Mouse (Mus musculus) CD4-positive, CD25-positive, alpha-beta regulatory T cell, adult 4 months (primary cell): ENCODE measurements around the gene Ddi2. TPM values are rescaled to one million over a fixed set of nuclear protein-coding genes. Genes with fewer than 3 reads are reported as not detected.

Source experiments
- ATAC-seq: one replicate; pipeline ENCODE4 v1.8.0; 2017
- polyA plus RNA-seq, 2 experiments: library from polyadenylated mRNA; unstranded; fragments of 100-300 nt; shearing (Covaris generic); gene quantifications; one replicate each; pipeline ENCODE4 v1.2.1; 2017

Ddi2 gene
- polyA plus RNA-seq, 2 experiments from 2014 or later = 19.1 to 20.7 TPM

DNA sequence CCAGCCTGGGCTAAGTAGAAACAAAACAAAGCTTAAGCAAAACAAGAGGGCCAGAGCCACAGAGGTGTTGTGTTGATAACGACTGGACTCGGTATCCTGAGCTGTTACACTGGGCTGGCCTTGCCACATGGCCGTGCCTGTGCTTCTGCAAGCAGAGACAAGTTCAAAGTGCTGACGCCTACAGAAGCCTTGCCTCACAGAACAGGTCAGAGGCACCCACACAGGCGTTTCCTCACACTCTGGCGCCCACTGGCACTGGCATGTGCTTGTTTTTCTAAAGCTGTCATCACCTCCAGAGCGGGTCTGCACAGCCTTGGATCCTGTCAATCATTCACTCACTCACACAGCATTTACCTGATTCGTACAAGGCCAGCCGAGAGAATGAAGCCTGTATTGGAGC, 18.6 kb upstream of the Ddi2 start:
- ATAC-seq = no peak

DNA sequence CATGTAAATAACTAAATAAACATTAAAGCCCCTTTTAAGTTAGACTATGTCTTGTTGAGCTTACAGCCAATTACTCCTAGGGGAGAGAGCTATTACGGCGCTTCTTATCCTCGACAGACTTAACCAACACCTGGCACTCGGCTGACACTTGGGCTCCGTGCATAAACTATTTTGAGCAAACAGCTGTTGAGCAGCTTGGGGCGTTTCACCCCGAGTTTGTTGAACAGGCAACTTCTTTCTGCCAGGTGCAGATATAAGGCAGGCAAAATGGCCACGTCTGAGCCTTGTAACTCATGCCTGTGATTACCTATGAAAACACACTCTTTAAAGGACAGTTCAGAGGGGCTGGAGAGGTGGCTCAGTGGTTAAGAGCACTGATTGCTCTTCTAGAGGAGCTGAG, 14.8 kb upstream of the Ddi2 start:
- no peak for ATAC-seq

DNA sequence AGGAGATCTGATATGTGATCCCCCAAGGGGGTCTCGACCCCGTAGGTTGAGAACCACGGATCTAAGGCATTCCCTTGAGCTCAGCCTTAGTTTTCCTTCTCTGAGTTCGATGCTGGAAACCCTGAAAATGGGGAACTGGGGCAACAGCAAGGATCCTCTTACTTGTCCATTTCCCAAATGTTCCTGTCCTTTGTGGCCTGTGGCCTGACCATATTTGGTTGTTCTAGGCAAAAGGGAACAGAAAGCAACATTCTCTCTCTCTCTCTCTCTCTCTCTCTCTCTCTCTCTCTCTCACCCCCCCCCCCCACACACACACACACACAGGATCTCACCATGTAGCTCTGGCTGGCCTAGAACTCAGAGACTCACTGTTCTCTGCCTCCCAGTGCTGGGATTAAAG, 13.6 kb upstream of the Ddi2 start:
- ATAC-seq = no peak

DNA sequence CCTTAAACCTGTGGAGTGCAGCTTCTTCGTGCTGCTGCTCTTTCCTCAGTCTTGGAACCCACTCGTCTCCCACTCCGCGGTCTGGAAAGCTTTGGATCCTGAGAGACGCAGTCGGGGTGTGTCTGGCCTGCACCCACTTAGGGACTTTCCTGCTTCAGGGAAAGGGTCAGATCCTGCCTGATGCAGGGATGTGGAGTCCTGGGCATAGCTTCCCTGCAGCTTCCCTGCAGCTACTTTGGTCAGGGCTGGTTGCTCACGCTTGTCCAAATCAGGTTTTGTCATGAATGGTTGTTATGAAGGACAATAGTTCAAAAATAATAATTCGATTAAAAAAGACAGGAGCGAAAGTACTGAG, 12.0 kb upstream of the Ddi2 start:
- ATAC-seq = no peak

DNA sequence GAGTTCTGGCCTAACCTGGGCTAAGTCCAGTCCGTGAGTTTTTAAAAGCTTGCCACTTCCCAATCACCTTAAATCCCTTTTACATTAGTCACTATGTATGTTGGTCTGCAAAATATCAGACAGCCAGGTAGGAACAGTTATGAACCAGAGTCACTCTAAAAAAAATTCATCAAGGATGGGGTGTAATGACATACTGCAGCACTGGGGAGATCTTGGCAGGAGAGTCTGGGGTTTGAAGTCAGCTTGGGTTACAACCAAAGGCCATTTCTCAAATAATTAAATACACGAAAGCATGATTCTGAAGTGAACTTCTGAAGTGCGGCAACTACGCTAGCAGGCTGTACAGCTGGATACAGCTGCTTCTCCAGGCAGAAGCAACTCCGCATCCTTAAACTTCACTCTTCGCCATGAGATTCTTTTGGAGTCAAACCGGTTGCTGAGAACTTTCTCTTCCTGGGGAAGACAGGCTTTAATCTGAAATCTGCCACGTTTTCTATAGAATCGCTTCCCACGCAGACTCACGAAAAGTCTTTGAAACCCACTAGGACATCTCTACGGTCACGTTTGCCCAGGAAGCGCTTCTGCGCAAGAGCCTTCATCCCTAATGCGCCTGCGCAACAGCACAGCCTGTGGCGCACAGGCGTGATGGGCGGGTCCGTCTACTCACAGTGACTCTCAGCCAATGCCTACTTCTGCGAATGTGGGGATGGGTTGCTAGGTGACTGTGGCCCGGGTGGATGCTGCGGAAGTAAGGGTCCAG, 11.4 kb upstream of the Ddi2 start:
- ATAC-seq = peak; percentile 100

DNA sequence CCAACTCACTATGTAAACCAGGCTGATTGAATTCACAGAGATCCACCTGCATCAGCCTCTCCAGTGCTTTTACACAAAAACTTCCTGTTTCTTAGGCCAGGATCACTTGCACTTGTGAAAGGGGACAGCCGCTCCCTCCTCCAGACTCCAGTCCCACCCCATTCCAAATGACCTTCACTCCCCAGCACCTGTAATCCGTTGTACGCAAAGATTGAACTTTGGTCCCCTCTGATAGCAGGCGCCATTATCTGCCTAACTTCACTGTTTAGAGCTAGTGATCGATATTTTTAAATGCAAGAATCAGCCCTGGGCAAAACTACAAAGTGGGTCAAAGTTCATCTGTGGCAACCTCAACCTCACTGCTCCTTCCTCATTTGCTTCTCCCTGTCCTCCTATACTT, 8.5 kb upstream of the Ddi2 start:
- no peak for ATAC-seq

DNA sequence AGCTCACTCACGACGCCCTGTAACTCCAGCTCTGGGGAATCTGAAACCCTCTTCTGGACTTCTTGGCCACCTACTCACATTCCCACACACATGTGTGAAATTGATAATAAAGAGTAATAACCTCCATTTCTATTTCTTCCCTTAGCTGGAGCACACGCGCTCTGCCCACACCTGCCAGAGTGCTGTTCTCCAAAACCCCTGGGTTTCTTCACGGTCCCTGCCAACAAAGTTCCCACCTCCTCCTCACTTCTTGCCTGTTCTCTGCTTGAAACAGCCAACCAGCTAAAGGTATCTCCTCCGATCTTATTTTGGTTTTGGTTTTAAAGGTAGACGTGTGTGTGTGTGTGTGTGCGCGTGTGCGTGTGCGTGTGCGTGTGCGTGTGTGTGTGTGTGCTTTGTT, 7.2 kb upstream of the Ddi2 start:
- ATAC-seq = no peak

DNA sequence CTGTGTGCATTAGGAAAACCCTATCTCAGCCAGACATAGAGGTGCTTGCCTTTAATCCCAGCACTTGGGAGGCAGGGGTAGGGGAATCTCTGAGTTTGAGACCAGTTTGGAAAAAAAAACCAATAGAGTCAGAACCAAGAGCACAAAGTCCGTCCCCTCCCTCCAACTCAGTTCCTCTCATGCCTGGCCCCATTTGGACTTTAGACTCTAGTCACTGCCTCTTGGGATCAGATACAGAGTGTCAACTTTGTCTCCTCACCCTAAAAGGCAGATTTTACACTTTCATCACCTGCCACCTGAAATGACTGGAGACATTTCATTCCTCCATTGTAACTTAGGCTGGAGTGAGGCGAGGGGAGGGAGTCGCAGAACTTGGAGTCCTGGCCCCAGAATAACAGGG, 6.0 kb upstream of the Ddi2 start:
- ATAC-seq = no peak

DNA sequence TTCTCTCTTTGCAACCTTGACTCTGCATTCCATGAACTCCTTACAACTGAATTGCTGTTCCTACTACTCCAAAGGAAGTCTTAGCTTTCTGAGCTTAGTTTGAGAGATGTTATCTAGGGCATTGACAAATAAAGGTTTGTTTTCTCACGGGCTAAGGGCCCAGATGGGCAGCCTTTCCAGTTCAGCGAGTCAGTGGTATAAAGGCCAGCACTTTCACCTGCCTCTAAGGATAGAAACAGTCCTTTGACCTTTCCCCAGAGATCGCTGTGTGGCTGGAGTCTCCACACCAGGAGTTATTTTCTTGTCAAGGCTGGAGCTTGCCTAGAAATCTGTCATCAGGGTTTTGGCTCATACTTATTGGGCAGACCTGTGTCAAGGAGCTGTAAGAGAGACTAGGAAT, 2.5 kb upstream of the Ddi2 start:
- no peak for ATAC-seq

DNA sequence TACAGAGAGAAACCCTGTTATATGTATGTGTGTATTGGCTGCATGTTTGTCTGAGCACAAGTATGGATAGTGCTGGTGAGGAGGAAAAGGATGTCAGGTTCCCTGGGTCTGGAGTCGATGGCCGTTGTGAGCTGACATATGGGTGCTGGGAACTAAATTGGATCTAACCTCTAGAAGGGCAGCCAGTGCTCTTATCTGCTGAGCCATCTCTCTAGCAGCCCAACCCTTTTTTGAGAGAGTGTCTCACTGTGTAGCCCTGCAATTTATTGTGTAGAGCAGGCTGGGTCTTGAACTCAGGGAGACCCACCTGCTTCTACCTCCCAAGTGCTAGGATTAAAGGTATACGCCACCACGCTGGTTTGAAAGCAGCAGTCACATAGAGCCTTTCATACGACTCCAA, 2.1 kb upstream of the Ddi2 start:
- ATAC-seq = no peak

DNA sequence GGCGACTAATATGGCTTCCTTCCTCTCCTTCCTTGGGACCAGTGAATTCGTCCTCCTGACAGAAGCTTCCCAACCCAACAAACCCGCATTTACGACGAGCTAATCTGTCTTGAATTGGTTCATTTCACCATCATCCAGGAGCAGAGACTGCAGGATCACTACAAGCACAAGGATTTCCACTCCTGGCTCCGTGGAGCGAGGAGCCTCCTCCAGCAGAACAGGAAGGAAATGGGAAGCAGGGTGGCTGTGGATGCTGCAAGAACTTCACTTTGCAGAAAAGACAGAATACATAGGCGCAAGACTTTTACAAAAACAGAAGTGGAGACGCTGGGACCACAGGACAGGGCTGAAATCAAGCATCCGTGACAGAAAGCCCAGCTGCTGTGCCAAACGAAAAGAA, 1.4 kb upstream of the Ddi2 start:
- no peak for ATAC-seq

DNA sequence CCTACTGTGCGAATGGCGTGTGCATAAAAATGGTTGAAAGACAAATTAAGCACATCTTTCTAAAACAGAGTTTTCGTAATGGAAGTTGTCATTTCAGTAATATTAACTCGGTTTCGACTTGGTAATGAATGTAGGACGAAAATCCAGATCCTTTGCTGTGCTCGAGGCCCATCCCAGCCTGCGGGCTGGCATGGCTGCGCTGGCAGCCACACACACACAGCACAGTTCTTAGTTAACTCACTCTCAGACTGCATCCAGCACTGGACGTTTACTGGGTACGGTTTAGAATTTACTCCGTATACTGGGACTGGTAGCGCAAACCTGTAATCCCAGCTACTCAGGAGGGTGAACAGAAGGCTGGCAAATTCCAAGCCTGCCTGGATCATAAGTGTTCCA, 452 bp upstream of the Ddi2 start:
- ATAC-seq = peak; percentile 6

DNA sequence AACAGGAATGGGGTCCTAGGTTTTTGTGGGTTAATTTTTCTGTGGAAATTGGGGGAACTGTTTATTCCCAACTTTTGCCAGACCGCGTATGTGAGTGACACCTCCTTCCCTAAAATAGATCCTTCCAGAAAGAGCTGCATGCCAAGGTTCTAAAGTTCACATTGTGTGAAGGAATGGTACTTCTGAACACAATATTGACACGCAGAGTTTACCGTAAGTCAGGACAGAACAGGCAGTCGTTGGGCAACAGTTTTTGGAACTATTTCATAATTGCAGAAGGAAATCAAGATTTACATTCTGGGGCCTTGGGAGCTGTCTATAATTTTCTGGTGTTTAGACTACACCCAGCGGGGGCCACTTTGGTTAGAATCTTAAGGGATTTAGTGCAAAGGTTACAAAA, 1.3 kb downstream of the Ddi2 start:
- ATAC-seq = no peak

DNA sequence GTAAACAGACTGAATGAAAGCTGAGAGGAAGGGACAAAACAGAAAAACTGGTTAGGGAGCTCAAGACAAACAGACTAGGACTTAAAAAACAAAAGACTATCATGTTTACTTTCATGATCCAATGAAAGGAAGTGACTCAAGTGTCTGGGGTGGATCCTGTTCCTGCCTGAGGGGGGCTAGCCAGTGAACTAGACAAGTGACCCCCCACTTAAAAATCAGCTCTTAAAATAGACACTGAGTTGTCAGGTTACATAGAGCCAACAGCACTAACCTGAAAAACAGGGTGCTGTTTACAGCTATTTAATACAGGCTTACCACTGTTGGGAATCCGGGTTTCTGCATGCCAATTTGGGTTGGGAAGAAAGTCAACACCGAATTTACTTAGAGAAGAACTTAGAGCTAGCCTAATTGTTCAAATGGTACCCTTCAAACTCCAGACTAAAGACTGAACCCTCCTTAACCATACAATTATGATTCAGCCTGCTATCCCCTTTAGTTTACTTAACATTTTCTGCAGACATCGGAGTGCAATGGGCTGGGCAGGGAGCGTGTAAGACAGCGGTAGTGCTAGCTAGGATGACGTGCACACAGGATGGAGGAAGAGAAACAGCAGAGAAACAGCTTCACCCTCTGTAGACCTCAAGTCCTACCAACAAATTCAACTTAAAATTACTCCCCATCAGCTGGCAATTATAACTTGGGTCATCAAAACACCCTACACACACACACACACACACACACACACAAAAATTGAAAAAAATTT, 2.3 kb downstream of the Ddi2 start:
- ATAC-seq = peak; percentile 53

DNA sequence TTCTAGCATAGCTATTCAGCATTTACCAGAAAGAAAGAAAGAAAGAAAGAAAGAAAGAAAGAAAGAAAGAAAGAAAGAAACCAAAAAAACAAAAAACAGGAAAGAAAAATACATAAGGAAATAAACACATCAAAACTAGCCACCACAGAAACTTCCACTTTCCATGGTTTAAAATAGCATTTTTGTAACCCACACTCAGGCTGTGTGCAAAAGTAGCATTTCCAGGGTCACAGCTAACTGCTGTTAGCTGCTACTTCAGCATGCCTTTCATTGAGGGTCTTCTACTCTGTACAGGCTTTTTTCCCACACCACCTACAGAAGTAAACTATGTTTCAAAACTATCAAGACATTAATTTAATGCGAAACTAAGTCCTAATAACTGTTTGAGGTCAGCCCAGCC, 3.9 kb downstream of the Ddi2 start:
- no peak for ATAC-seq

DNA sequence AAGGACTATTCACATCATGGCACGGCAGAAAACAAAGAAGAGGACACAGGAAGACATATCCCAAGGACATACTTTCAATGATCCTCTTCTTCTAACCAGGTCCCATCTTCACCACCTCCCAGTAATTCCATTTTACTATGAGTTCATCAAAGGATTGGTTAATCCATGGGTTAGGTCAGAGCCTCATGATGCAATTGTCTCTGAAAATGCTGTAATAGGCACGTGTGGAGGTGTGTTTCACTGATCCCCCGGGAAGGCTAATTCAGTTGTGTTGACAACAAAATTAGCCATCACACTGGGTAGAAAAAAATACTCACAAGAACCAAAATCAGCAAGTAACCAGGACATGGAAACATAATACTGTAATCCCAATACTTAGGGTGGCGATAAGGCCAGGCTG, 5.6 kb downstream of the Ddi2 start:
- no peak for ATAC-seq

DNA sequence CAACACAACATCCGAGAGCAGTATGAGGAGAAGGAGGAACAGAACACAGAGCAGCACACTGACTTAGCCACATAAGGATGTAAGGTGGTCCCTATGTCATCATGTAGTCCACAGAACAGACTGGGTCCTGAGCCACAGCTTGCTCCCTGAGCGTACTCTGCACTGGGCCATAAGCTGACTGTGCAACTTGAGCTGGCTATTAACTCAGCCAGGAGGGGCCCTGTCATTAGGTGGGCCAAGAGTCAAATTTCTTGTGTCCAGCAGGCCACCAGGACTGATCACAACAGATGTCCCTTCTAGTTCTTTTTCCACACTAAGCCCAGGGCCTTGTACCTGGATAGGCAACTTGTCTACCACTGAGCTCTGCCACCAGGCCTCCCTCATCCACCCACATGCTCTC, 8.2 kb downstream of the Ddi2 start:
- no peak for ATAC-seq

DNA sequence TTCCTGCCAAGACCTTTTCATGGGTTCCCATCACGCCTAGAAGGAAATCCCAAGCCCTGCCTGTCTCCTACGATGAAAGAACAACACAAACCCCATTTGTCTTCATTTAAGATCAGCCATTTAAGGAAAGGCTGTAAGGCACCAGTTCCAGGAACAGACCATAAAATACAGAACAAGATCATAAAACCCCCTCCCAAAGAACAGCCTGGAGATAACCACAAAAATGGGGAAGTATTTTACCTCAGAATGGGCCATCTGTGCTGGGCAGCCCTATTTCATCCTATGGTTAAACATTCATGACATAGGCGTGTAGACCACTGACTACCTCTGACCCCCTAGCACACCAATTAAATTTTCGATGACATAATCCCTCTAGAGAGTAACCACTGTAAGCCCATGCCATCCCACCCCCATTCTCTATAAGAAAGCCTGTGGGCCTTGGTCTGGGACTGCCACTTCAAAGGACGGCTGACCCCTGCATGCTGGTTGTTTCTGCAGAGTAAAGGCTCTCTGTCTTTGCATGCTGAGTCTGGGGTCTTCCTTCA, 9.5 kb downstream of the Ddi2 start:
- no peak for ATAC-seq

DNA sequence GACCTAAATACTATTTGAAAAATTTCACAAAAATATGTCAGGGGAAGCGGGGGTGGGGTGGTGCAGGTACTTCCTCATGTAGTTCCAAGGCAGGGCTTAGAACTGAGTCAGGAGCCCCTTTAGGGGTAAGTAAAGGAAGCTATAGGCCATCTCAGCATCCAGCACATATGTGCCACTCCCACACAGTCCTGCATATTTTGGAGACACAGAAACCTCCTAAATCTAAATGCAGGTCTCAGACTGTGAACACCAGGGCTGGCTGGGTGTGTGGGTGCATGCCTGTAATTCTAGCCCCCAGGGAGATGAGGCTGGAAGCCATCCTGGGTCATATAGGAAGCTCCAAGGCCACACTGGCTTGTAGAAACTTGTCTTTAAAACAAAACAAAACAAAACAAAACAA, 12.0 kb downstream of the Ddi2 start:
- ATAC-seq = no peak

DNA sequence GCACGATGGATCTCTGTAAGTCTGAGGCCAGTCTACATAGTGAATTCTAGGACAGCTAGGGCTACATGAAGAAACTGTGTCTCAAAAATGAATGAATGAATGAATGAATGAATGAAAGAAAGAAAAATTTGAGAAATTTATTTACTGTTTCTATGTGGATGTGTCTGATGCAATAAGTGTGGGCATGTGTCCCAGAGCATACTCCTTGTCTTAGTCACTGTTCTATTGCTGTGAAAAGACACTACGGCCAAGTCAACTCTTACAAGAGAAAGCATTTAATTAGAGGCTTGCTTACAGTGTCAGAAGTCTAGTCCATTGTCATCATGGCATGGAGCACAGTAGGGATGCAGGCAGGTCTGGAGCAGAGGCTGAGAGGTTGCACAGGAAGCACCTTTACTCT, 14.2 kb downstream of the Ddi2 start:
- no peak for ATAC-seq

DNA sequence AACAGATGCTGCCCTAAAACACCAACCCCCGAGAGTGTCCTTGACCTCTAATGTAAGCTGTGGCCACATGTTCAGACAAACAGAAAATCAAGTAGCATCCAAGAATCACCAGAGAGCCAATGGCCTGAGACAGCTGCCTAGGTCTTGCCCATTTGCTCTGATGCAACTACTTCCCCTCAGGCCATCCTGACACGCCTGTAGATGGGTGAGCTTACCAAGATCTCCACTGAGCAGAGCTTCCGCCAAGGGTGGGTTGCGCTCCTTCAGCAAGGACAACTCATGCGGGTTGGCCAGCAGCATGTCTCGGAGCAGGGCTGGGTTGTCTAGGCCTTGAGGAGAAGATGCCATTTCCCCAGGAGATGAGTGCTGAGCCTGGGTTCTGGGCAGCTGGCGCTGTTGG, 15.2 kb downstream of the Ddi2 start:
- no peak for ATAC-seq

DNA sequence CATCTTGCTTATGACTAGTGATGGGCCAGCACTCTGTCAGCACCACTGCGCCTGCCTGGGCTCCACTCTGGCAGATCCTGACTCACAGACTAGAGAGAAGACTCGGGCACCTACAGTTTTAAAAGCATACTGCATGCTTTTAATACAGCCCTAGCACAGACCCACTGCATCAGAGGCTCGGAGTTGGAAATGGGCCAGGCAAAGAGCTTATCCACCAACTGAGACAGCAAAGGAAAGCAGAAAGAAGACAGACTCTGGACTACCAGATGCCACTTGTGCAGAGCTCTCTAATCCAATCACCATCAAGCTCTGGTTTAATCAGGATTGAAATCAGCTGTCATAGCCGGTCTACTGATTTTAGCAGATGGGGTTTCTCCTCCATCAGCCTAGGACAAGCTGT, 17.9 kb downstream of the Ddi2 start:
- no peak for ATAC-seq

DNA sequence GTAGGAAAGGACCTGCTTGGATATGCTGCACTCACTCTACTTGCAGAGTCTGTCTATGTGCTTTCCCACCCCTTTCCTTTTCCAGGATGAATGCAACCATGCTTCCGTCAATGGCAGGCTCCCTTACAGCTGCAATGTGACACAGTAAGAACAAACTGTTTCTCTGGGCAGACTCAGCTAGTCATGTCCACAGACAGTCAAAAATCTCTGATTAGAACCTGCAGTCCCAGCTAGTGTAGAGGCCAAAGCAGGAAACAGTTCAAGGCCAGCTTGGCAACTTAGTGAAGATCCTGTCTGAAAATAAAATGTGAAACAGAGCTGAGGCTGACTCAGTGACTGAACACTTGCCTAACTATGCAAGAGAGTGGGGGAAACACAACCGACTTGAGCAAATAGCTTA, 18.6 kb downstream of the Ddi2 start:
- no peak for ATAC-seq

DNA sequence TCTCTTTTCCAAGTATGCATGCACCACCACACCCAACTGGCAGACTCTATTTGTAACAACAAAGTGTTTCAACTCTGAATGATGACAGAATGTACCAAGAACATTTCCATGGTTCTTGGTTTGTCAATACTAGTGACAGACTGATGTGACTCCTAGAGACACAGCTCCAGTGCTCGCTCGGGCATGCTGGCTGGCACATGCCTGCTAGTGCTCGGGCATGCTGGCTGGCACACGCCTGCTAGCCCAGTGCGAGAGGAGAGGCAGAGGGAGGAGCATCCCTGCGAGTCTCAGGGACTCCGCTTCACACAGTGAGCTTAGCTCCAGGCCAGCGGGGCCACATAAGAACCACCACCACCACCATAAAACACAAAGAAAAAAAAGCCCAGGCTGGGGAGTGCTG, 28.5 kb downstream of the Ddi2 start:
- ATAC-seq = no peak

DNA sequence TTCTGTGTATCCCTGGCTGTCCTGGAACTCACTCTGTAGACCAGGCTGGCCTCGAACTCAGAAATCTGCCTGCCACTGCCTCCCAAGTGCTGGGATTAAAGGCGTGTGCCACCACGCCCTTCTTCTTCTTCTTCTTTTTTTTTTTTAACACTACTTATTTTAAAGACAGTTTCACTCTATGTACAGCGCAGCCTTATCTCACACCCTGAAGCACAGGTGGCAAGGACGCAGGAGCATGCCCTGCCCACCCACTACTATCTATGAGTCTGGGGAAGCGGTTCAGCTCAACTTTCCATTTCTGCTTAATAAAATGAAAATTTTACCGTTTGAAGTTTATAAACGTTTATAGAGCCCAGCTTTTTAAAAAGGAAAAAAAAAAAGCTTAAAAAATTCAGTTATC, 34.7 kb downstream of the Ddi2 start:
- no peak for ATAC-seq
